Mouse (Mus musculus) intestine, embryonic 15.5 days (tissue): ENCODE measurements around the gene Gper1. TPM values are rescaled to one million over a fixed set of nuclear protein-coding genes. Genes with fewer than 3 reads are reported as not detected.
A peak's percentile ranks its signal among the peaks of the same experiment; 100 is the strongest.

Experiments used
- ATAC-seq: fragments of 200-750 bp; cut with Nextera tagmentation; 2 replicates; pipeline ENCODE4 v1.8.0; 2017; ENCODE audit warnings: moderate TSS enrichment, moderate library complexity
- H3K27ac ChIP-seq: fragments of 300-500 bp; sonication (generic); 2 replicates; pipeline ENCODE4 v1.5.1; 2015; ENCODE audit warnings: mild to moderate bottlenecking, inconsistent platforms
- H3K27me3 ChIP-seq: fragments of 300-500 bp; sonication (generic); replicated peaks from 2 replicates; pipeline ENCODE4 v1.6.1; 2015; ENCODE audit warnings: inconsistent platforms
- H3K36me3 ChIP-seq: fragments of 300-500 bp; sonication (generic); 2 replicates; pipeline ENCODE4 v1.6.1; 2015; ENCODE audit warnings: inconsistent platforms
- H3K4me1 ChIP-seq: fragments of 300-500 bp; sonication (generic); replicated peaks from 2 replicates; pipeline ENCODE4 v1.6.1; 2015; ENCODE audit warnings: inconsistent platforms
- H3K4me2 ChIP-seq: fragments of 300-500 bp; sonication (generic); replicated peaks from 2 replicates; pipeline ENCODE4 v1.6.1; 2015; ENCODE audit warnings: mild to moderate bottlenecking, inconsistent platforms
- H3K4me3 ChIP-seq: fragments of 300-500 bp; sonication (generic); replicated peaks from 2 replicates; pipeline ENCODE4 v1.5.1; 2015; ENCODE audit warnings: inconsistent platforms
- H3K9ac ChIP-seq: fragments of 300-500 bp; sonication (generic); 2 replicates; pipeline ENCODE4 v1.6.1; 2015; ENCODE audit warnings: inconsistent platforms
- H3K9me3 ChIP-seq: fragments of 300-500 bp; sonication (generic); 2 replicates; pipeline ENCODE4 v1.6.1; 2016; ENCODE audit warnings: inconsistent platforms
- WGBS: fragments of 180-500 bp; shearing (Covaris S2); methylation state at CpG from one replicate; pipeline ENCODE4 v1.1.7; 2015; 5-methylcytosine and 5-hydroxymethylcytosine counted together
- polyA plus RNA-seq: library from polyadenylated mRNA; unstranded; fragments of >200 nt; fragmentation: Nextera tagmentation; extraction: Ambion mirVana; gene quantifications from 2 replicates; pipeline ENCODE4 v1.2.1, GENCODE M21; 2015

Gene Gper1
- 2.1 TPM in 2 replicates for polyA plus RNA-seq

DNA sequence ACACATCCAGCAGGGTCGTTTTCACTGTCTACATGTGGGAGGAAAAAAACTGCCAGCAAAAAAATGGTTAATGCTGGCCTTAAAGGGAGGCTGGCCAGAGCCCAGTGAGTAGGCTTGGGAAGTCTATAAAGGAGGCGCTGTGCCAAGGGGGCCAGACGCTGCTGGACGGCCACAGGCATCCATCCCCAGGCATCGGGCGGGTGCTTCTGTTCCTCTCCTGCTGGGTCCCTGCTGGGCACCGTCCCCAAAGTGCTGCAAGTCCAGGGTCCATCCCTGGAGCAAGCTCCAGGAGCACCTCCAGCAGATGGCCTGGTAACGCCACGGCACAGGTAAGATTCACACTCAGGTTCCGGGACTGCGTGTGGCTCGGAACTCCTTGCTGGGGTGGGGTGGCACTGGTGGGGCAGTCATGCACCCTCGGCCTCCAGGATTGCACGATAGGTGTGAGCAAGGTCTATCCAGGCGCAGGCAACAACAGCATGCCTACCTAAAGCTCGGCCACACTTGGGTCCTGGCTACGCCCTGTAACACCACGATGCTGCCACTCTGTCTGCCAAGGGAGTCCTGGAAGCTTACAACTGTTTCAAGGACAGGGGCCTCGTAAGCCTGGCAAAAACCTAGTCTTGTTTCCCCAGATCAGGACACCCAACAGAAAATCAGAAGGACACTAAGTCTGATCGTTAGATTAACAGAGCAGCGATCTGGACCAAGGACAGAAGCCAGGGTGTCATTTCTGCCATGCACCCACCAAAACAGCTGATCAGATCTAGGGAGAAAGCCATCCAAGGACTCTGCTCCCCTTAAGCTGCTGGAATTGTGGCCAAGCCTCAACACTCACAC lies at the start of gene Gper1:
Gene Gper1, plus strand, starts transcription at position 126 of the 840 bp plus-strand sequence.
- peak; percentile 39; the same call in 1 of the 2 replicates for ATAC-seq
- no peak within 1 kb of the TSS for H3K27ac ChIP-seq
- H3K27me3 ChIP-seq: no peaks in the 10 kb centered on the region
- H3K9ac ChIP-seq: peak within 1 kb of the TSS; percentile 40; the same call in 1 of the 2 replicates
- H3K4me2 ChIP-seq: peak within 1 kb of the TSS; percentile 53
- 46% methylated on average over 21 of the region's 21 CpGs for WGBS
- peaks cover 41% of the 10 kb centered on the region for H3K4me1 ChIP-seq
- no peaks in the 10 kb centered on the region for H3K9me3 ChIP-seq
- peak within 1 kb of the TSS; percentile 19 for H3K4me3 ChIP-seq
- no peaks in the 10 kb centered on the region for H3K36me3 ChIP-seq

- no peaks in the 10 kb centered on the region for H3K9me3 ChIP-seq
- peaks cover 33% of the 10 kb centered on the region for H3K4me1 ChIP-seq
- H3K9ac ChIP-seq: no peak overlapping the region
- 68% methylated on average over 6 of the region's 6 CpGs for WGBS
- no peak for ATAC-seq
- H3K4me2 ChIP-seq: no peak overlapping the region
- no peak overlapping the region for H3K4me3 ChIP-seq
- H3K27me3 ChIP-seq: no peaks in the 10 kb centered on the region
- H3K36me3 ChIP-seq: no peaks in the 10 kb centered on the region
- H3K27ac ChIP-seq: no peak overlapping the region
Observed at GRCm38 (mm10) chr5:139373889-139374444, 49.0 kb upstream of the Gper1 start.

GRCm38 (mm10) chr5:139374841-139375240 lies 48.1 kb upstream of the Gper1 start:
- ATAC-seq: no peak
- Histone ChIP-seq H3K4me1 (peaks cover 41% of the 10 kb centered on the region), H3K27me3 (no peaks in the 10 kb centered on the region), H3K27ac (no peak overlapping the region), H3K4me3 (no peak overlapping the region), H3K4me2 (no peak overlapping the region), H3K9me3 (no peaks in the 10 kb centered on the region), H3K9ac (no peak overlapping the region), H3K36me3 (no peaks in the 10 kb centered on the region)
- WGBS: 84% methylated on average over 2 of the region's 2 CpGs

DNA sequence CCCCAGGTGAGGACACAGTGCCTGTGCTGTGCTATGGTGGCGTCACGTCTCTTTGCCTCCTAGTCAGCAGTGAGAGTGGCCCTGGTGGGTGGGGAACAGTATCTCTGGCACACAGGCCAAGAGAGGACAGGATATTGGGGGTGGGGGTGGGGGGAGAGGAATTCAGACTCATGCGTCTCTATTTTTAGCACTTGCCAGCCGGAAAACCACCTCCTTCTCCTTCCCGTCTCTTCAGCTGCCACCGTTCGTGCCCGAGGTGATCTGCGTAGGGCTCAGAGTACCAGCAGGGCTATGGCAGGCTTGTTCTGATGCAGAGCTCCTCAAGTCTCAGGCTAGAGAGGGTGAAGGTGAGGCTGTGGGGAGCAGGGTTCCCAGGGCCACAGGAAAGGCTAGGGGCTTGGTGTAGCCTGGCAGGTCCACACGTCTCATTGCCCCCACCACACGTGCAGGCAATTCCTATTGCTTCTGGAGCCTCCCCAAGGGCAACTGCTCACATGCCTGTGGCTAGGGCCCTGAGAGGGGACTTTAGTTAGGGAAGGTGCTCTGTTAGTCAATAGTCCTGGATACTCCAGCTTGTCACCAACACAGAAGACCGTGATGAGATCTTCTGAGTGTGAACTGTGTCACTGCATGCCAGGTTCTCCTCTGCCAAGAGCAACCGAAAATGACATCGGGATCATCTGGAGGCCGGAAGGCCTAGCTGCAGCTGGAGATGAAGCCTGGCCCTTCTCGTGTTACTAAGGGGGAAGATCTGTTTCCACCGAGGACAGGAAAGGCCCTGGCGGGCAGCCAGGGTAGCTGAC lies 45.3 kb upstream of the Gper1 start, which contains the start of gene Gpr146:
Gene Gpr146, plus strand, starts transcription at position 230 of the 803 bp plus-strand sequence.
- Histone ChIP-seq H3K9me3 (no peaks in the 10 kb centered on the region), H3K9ac (peak within 1 kb of the TSS; percentile 23; the same call in 1 of the 2 replicates), H3K36me3 (no peaks in the 10 kb centered on the region), H3K27ac (peak within 1 kb of the TSS; percentile 67; the same call in 1 of the 2 replicates), H3K4me2 (no peak within 1 kb of the TSS), H3K27me3 (no peaks in the 10 kb centered on the region), H3K4me3 (no peak within 1 kb of the TSS), H3K4me1 (peaks cover 46% of the 10 kb centered on the region)
- WGBS: 54% methylated on average over 18 of the region's 18 CpGs
- ATAC-seq: no peak

GRCm38 (mm10) chr5:139378271-139378556 lies 44.7 kb upstream of the Gper1 start:
- peaks cover 44% of the 10 kb centered on the region for H3K4me1 ChIP-seq
- WGBS: 84% methylated on average over 7 of the region's 7 CpGs
- no peak overlapping the region for H3K4me3 ChIP-seq
- no peak for ATAC-seq
- no peak overlapping the region for H3K4me2 ChIP-seq
- no peak overlapping the region for H3K27ac ChIP-seq
- H3K9me3 ChIP-seq: no peaks in the 10 kb centered on the region
- no peaks in the 10 kb centered on the region for H3K27me3 ChIP-seq
- no peaks in the 10 kb centered on the region for H3K36me3 ChIP-seq
- H3K9ac ChIP-seq: no peak overlapping the region

GRCm38 (mm10) chr5:139378986-139379629 lies 43.8 kb upstream of the Gper1 start:
- peak overlapping the region; percentile 9 for H3K4me2 ChIP-seq
- peak overlapping the region; percentile 67 for H3K27ac ChIP-seq
- H3K9me3 ChIP-seq: no peaks in the 10 kb centered on the region
- ATAC-seq: no peak
- no peak overlapping the region for H3K4me3 ChIP-seq
- WGBS: 28% methylated on average over 21 of the region's 21 CpGs
- peaks cover 43% of the 10 kb centered on the region for H3K4me1 ChIP-seq
- H3K9ac ChIP-seq: no peak overlapping the region
- no peaks in the 10 kb centered on the region for H3K36me3 ChIP-seq
- H3K27me3 ChIP-seq: no peaks in the 10 kb centered on the region

DNA sequence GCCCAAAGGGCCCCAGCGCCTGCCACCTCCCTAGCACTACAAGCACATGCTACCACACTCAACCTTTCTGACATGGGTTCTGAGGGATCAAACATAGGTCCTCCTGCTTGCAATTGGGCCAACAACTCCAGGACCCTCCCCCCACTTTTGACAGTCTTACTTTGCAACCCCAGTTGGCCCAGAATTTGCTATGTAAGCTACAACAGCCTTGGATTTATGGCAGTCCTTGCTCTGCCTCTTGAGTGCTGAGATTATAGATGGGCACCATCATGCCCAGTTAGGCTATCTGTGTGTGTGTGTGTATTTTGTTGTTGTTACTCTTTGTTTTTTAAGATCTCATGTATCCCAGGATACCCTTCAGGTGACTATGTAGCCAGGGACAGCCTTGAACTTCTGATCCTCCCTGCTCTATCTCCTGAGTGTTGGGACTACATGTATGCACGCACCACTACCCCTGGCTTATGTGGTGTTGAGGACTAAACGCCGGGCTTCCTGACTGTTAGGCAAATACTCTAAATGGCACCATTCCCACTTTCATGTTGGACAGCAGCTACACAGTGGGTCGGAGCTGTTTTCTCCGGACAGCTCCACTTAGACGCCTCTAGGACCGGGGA lies 43.1 kb upstream of the Gper1 start:
- peak overlapping the region; percentile 64 for H3K9ac ChIP-seq
- H3K4me1 ChIP-seq: peaks cover 49% of the 10 kb centered on the region
- no peaks in the 10 kb centered on the region for H3K9me3 ChIP-seq
- WGBS: 16% methylated on average over 8 of the region's 8 CpGs
- no peaks in the 10 kb centered on the region for H3K27me3 ChIP-seq
- no peak; the same call in 1 of the 2 replicates for ATAC-seq
- 0 out of 2 replicates have a peak overlapping the region, but pooled peaks have one; percentile 67 for H3K27ac ChIP-seq
- no peaks in the 10 kb centered on the region for H3K36me3 ChIP-seq
- H3K4me2 ChIP-seq: peak overlapping the region; percentile 93
- H3K4me3 ChIP-seq: peak overlapping the region; percentile 74

GRCm38 (mm10) chr5:139380385-139381248 lies 42.3 kb upstream of the Gper1 start:
- WGBS: 1% methylated on average over 73 of the region's 73 CpGs
- Histone ChIP-seq H3K9me3 (no peaks in the 10 kb centered on the region), H3K4me1 (peaks cover 49% of the 10 kb centered on the region), H3K4me3 (peak overlapping the region; percentile 74), H3K27me3 (no peaks in the 10 kb centered on the region), H3K36me3 (no peaks in the 10 kb centered on the region), H3K27ac (peak overlapping the region; percentile 67; the same call in 1 of the 2 replicates), H3K4me2 (peak overlapping the region; percentile 93), H3K9ac (peak overlapping the region; percentile 64)
- ATAC-seq: peak; percentile 88

DNA sequence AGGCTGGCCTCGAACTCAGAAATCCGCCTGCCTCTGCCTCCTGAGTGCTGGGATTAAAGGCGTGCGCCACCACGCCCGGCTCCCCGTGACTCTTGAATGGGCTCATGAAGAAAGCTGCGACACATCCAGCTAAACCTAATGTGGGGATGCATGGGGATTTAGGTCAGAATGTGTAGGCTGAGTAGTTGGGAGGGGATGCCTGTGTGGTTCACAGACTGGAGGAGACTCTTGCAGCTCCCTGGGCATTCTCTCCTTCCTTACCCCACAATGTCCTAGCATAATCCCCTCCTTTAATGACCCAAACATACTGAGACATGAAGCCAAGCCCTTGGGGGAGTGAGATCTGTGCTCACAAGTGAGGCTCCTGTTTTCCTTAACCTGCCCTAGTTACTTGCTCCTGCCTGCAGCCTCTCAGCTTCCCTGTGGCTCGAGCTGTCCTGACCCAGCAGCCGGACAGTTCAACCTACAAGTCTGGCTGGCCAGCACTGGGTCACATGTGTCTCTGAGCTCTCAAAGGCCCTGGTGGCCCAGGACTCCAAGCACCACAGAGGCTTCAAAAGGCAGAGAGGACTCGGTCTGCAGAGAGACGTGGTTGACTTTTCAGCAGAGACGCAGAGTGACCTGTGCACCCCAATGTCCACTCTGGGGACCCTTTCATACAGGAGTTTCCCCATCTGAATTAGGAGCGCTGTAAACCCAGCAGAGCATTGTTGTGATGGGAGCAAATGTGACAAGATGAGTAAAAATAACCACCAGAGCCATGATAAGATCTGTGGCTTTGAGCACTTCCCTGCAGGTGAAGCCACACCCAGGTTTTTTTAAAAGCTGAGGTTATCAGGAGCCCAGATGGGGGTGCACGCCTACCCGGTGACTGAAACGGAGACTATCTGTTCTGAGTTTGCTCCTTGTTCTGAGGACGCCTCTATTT lies 41.1 kb upstream of the Gper1 start:
- 73% methylated on average over 18 of the region's 18 CpGs for WGBS
- no peak overlapping the region; the same call in 1 of the 2 replicates for H3K9ac ChIP-seq
- no peak overlapping the region for H3K4me3 ChIP-seq
- peaks cover 49% of the 10 kb centered on the region for H3K4me1 ChIP-seq
- H3K9me3 ChIP-seq: no peaks in the 10 kb centered on the region
- H3K27ac ChIP-seq: no peak overlapping the region
- ATAC-seq: no peak
- H3K27me3 ChIP-seq: no peaks in the 10 kb centered on the region
- H3K4me2 ChIP-seq: peak overlapping the region; percentile 29
- no peaks in the 10 kb centered on the region for H3K36me3 ChIP-seq

DNA sequence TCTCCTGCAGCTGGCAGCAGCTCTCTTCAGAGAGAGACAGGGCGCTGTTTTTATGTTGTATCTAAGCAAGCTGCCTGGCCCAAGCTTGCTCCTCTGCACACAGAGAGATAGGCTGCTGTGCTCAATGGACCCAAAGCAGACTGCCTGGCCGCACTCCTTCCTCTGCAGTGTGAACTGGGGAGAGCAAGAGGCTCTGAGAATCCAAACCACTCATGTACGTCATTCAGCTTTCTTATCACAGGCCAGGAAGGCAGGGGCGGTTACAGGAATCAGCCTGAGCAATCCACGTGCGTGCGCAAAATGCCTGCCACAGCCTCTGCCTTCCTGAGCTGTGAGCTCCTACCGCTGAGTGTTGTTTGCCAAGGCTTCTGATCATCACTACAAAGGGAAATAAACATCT lies 40.2 kb upstream of the Gper1 start:
- H3K27me3 ChIP-seq: no peaks in the 10 kb centered on the region
- peak overlapping the region; percentile 54; the same call in 1 of the 2 replicates for H3K27ac ChIP-seq
- peak overlapping the region; percentile 12; the same call in 1 of the 2 replicates for H3K4me2 ChIP-seq
- no peaks in the 10 kb centered on the region for H3K9me3 ChIP-seq
- peaks cover 41% of the 10 kb centered on the region for H3K4me1 ChIP-seq
- no peaks in the 10 kb centered on the region for H3K36me3 ChIP-seq
- no peak overlapping the region for H3K9ac ChIP-seq
- peak; percentile 26 for ATAC-seq
- 52% methylated on average over 8 of the region's 8 CpGs for WGBS
- no peak overlapping the region for H3K4me3 ChIP-seq
